8 mouse cellular contexts compared by ENCODE assay signal in genomic region chr8:70869199-70869571, GRCm38 (mm10). TPM values are rescaled to one million over a fixed set of nuclear protein-coding genes. Genes with fewer than 3 reads are reported as not detected.
DNase-seq lines count a peak whose midpoint lies in the region; ATAC-seq and TF ChIP-seq lines count a peak whose summit lies in the region.

No protein-coding gene starts in this region.

- no peaks in the 10 kb centered on the region for H3K27me3 ChIP-seq in forebrain, embryonic 13.5 days
- 0 out of 2 replicates have a peak, but pooled peaks cover 3% of the 10 kb centered on the region for H3K27me3 ChIP-seq in limb, embryonic 12.5 days
- H3K27me3 ChIP-seq in neural tube, embryonic 11.5 days (ENCODE audit: control insufficient read depth, insufficient read depth, low read length): no peaks in the 10 kb centered on the region

- peaks cover 12% of the 10 kb centered on the region for H3K36me3 ChIP-seq in forebrain, embryonic 13.5 days (ENCODE audit: poor library complexity, severe bottlenecking)
- peaks cover 10% of the 10 kb centered on the region; the same call in 1 of the 2 replicates for H3K36me3 ChIP-seq in limb, embryonic 12.5 days
- peaks cover 5% of the 10 kb centered on the region; the same call in 1 of the 2 replicates for H3K36me3 ChIP-seq in neural tube, embryonic 11.5 days (ENCODE audit: control insufficient read depth, insufficient read depth, low read length)

- peak overlapping the region; percentile 30 for H3K27ac ChIP-seq in left cerebral cortex, adult 2 months
- peak overlapping the region; percentile 77 for H3K27ac ChIP-seq in forebrain, embryonic 13.5 days
- H3K27ac ChIP-seq in limb, embryonic 12.5 days: peak overlapping the region; percentile 69
- peak overlapping the region; percentile 55 for H3K27ac ChIP-seq in neural tube, embryonic 11.5 days (ENCODE audit: low read depth, low read length)

- WGBS in forebrain, embryonic 13.5 days: 32% methylated on average over 5 of the region's 5 CpGs
- 38% methylated on average over 5 of the region's 5 CpGs for WGBS in limb, embryonic 12.5 days
- WGBS in neural tube, embryonic 11.5 days: 44% methylated on average over 5 of the region's 5 CpGs

- peaks cover 56% of the 10 kb centered on the region for H3K4me1 ChIP-seq in forebrain, embryonic 13.5 days
- peaks cover 46% of the 10 kb centered on the region for H3K4me1 ChIP-seq in limb, embryonic 12.5 days (replicated peaks)
- peaks cover 28% of the 10 kb centered on the region for H3K4me1 ChIP-seq in neural tube, embryonic 11.5 days (ENCODE audit: control insufficient read depth, insufficient read depth, low read length)

- no peaks in the 10 kb centered on the region for H3K9me3 ChIP-seq in forebrain, embryonic 13.5 days (replicated peaks)
- no peaks in the 10 kb centered on the region for H3K9me3 ChIP-seq in limb, embryonic 12.5 days
- no peaks in the 10 kb centered on the region for H3K9me3 ChIP-seq in neural tube, embryonic 11.5 days (ENCODE audit: control insufficient read depth, low read length)

- ATAC-seq in forebrain, embryonic 13.5 days: no peak
- no peak for ATAC-seq in limb, embryonic 12.5 days (ENCODE audit: insufficient number of reproducible peaks, insufficient read depth, low FRiP score, low TSS enrichment, low read depth)
- ATAC-seq in neural tube, embryonic 11.5 days (ENCODE audit: insufficient read depth, low FRiP score, low TSS enrichment): no peak

- intact Hi-C loops in left cerebral cortex, adult 2 months (cut with DNase I): loop anchor here (1.0 kb wide), 1 partner anchor 25 kb away; no protein-coding TSS in a partner anchor

- H3K4me3 ChIP-seq in left cerebral cortex, adult 2 months: no peak overlapping the region
- no peak overlapping the region for H3K4me3 ChIP-seq in forebrain, embryonic 13.5 days
- peak overlapping the region; percentile 29 for H3K4me3 ChIP-seq in limb, embryonic 12.5 days (replicated peaks)
- no peak overlapping the region for H3K4me3 ChIP-seq in neural tube, embryonic 11.5 days (ENCODE audit: low read depth, low read length)

- H3K4me2 ChIP-seq in forebrain, embryonic 13.5 days: peak overlapping the region; percentile 37
- H3K4me2 ChIP-seq in limb, embryonic 12.5 days: peak overlapping the region; percentile 55
- H3K4me2 ChIP-seq in neural tube, embryonic 11.5 days (ENCODE audit: low read depth): peak overlapping the region; percentile 25

- peak overlapping the region; percentile 55 for H3K9ac ChIP-seq in forebrain, embryonic 13.5 days
- peak overlapping the region; percentile 47; the same call in 1 of the 2 replicates for H3K9ac ChIP-seq in limb, embryonic 12.5 days (replicated peaks)
- no peak overlapping the region for H3K9ac ChIP-seq in neural tube, embryonic 11.5 days (ENCODE audit: low read length)

- TF ChIP-seq CTCF in left cerebral cortex, adult 2 months (IDR thresholded peaks at IDR 0.05): no peak

- no peak for DNase-seq in left cerebral cortex, adult 2 months (ENCODE audit: extremely low spot score in 1 of 2, low spot score in 2 of 2)
- DNase-seq in left cerebral cortex, adult 18-20 months (ENCODE audit: low spot score in 2 of 2): no peak
- no peak for DNase-seq in neural tube, embryonic 11.5 days (ENCODE audit: low spot score)
- no peak for DNase-seq in cerebellum, postnatal 14 days
- no peak for DNase-seq in spleen, postnatal 4 days (ENCODE audit: low spot score in 2 of 2)
- no peak for DNase-seq in ovary, postnatal 14 days (ENCODE audit: low spot score)

RNA-seq across cellular contexts. Expression of gene Ccdc124, which starts 4.5 kb away (rescaled TPM):
- total RNA-seq in left cerebral cortex, adult 2 months (2021): 10 to 100 TPM; 94.8 to 99.0 TPM
- 100 to 1,000 TPM; 101 to 102 TPM for total RNA-seq in left cerebral cortex, adult 18-20 months (2021)
- 169 and 179 TPM in 2 replicates for polyA plus RNA-seq in forebrain, embryonic 13.5 days (2015; fragmentation: Nextera tagmentation; extraction: Ambion mirVana)
- polyA plus RNA-seq in limb, embryonic 12.5 days (2016; fragmentation: Nextera tagmentation; extraction: Ambion mirVana): 119 and 127 TPM in 2 replicates
- 152 and 155 TPM in 2 replicates for polyA plus RNA-seq in neural tube, embryonic 11.5 days (2014; fragmentation: Nextera tagmentation; extraction: Ambion mirVana)

RNA-seq across cellular contexts. Expression of gene Kcnn1, which starts 6.1 kb away (rescaled TPM):
- total RNA-seq in left cerebral cortex, adult 2 months (2021): 10 to 100 TPM; 20.0 to 20.4 TPM
- 10 to 100 TPM; 17.4 to 19.3 TPM for total RNA-seq in left cerebral cortex, adult 18-20 months (2021)
- 11.2 and 13.5 TPM in 2 replicates for polyA plus RNA-seq in forebrain, embryonic 13.5 days (2015; fragmentation: Nextera tagmentation; extraction: Ambion mirVana)
- polyA plus RNA-seq in limb, embryonic 12.5 days (2016; fragmentation: Nextera tagmentation; extraction: Ambion mirVana): 4.3 and 6.0 TPM in 2 replicates
- 14.0 and 14.1 TPM in 2 replicates for polyA plus RNA-seq in neural tube, embryonic 11.5 days (2014; fragmentation: Nextera tagmentation; extraction: Ambion mirVana)

RNA-seq across cellular contexts. Expression of gene Slc5a5, which starts 23.4 kb away (rescaled TPM):
- total RNA-seq in left cerebral cortex, adult 2 months (2021): 10 to 100 TPM in 1 of 2 experiments, 1 to 10 TPM in 1; 9.9 to 10.3 TPM
- total RNA-seq in left cerebral cortex, adult 18-20 months (2021): 10 to 100 TPM; 12.8 to 13.0 TPM
- 0.50 and 0.67 TPM in 2 replicates for polyA plus RNA-seq in forebrain, embryonic 13.5 days (2015; fragmentation: Nextera tagmentation; extraction: Ambion mirVana)
- polyA plus RNA-seq in limb, embryonic 12.5 days (2016; fragmentation: Nextera tagmentation; extraction: Ambion mirVana): 0.15 and 0.29 TPM in 2 replicates
- 0.87 and 1.1 TPM in 2 replicates for polyA plus RNA-seq in neural tube, embryonic 11.5 days (2014; fragmentation: Nextera tagmentation; extraction: Ambion mirVana)

RNA-seq across cellular contexts. Expression of gene Rpl18a, which starts 28.0 kb away (rescaled TPM):
- total RNA-seq in left cerebral cortex, adult 2 months (2021): 100 to 1,000 TPM; 588 to 633 TPM
- 100 to 1,000 TPM; 682 to 726 TPM for total RNA-seq in left cerebral cortex, adult 18-20 months (2021)
- polyA plus RNA-seq in forebrain, embryonic 13.5 days (2015; fragmentation: Nextera tagmentation; extraction: Ambion mirVana): 3,255 and 3,517 TPM in 2 replicates
- 3,693 and 3,808 TPM in 2 replicates for polyA plus RNA-seq in limb, embryonic 12.5 days (2016; fragmentation: Nextera tagmentation; extraction: Ambion mirVana)
- polyA plus RNA-seq in neural tube, embryonic 11.5 days (2014; fragmentation: Nextera tagmentation; extraction: Ambion mirVana): 3,152 and 3,217 TPM in 2 replicates

RNA-seq across cellular contexts. Expression of gene Arrdc2, which starts 29.7 kb away (rescaled TPM):
- total RNA-seq in left cerebral cortex, adult 2 months (2021): 10 to 100 TPM; 19.5 to 20.7 TPM
- total RNA-seq in left cerebral cortex, adult 18-20 months (2021): 10 to 100 TPM; 12.0 to 13.3 TPM
- polyA plus RNA-seq in forebrain, embryonic 13.5 days (2015; fragmentation: Nextera tagmentation; extraction: Ambion mirVana): 5.6 and 5.7 TPM in 2 replicates
- 5.3 and 6.4 TPM in 2 replicates for polyA plus RNA-seq in limb, embryonic 12.5 days (2016; fragmentation: Nextera tagmentation; extraction: Ambion mirVana)
- 8.8 and 10.2 TPM in 2 replicates for polyA plus RNA-seq in neural tube, embryonic 11.5 days (2014; fragmentation: Nextera tagmentation; extraction: Ambion mirVana)
